In the genomic region with DNA sequence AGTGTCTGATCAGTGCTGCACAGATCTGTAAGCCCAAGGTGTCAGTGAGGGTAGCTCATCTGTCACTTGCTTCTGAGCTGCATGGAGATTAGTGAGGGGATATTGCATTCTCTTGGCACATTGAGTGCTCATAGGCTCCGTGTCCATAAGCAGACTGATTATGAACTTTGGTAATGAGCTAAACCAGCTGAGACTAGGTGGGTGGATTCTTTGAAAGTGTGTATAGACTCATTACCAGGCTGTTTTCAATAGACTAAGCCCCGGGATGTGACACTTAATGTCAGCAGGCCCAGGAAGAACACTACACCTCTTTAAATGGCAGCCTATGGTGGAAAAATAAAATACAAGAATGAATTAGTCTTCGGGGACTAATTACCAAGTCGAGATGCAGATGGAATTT, we compare ENCODE assay signal across 20 mouse cellular contexts.
"Had no signal": no experiment of that assay in that cellular context is flagged by ENCODE, and none has a peak within 500 bp of the region (broad histone marks: within the 10 kb centered on the region; RNA-seq: fewer than 3 reads in every experiment).

No protein-coding gene starts in this region.

- H3K4me3 ChIP-seq: limb, embryonic 12.5 days; limb, embryonic 15.5 days had no signal

- H3K27ac ChIP-seq: limb, embryonic 12.5 days; limb, embryonic 15.5 days; liver, embryonic 14.5 days; macrophage; stomach, postnatal 0 days had no signal

- H3K9ac ChIP-seq: limb, embryonic 12.5 days; limb, embryonic 15.5 days; liver, embryonic 14.5 days; liver, postnatal 0 days; lung, embryonic 14.5 days had no signal

- ATAC-seq: liver, postnatal 0 days; lung, postnatal 0 days had no signal

- H3K9me3 ChIP-seq: limb, embryonic 12.5 days; limb, embryonic 15.5 days had no signal

- H3K4me1 ChIP-seq: limb, embryonic 15.5 days had no signal

- DNase-seq: kidney, adult 11 months; kidney, adult 9 months; kidney, postnatal 14 days; kidney, postnatal 4 days; left cerebral cortex, postnatal 4 days; liver, postnatal 0 days; lung, embryonic 14.5 days; right cerebral cortex, adult 18-20 months; right cerebral cortex, postnatal 14 days; right cerebral cortex, postnatal 4 days; thymus, adult 2 months; thymus, postnatal 14 days; thymus, postnatal 4 days had no signal

- H3K36me3 ChIP-seq: limb, embryonic 12.5 days; limb, embryonic 15.5 days had no signal

- H3K4me2 ChIP-seq: limb, embryonic 12.5 days; limb, embryonic 15.5 days; liver, embryonic 11.5 days; lung, embryonic 14.5 days had no signal

- H3K27me3 ChIP-seq: limb, embryonic 12.5 days; limb, embryonic 15.5 days had no signal
